Mouse (Mus musculus) liver, embryonic 14.5 days (tissue): ENCODE results near the gene Sinhcaf. TPM values are rescaled to one million over a fixed set of nuclear protein-coding genes. Genes with fewer than 3 reads are reported as not detected.
"Not testable (repeated sequence)": the region's sequence is repeated elsewhere in the genome, so short reads cannot be mapped to it uniquely, and the experiment has no call there.

ENCODE experiments used
- ATAC-seq: fragments of 200-750 bp; cut with Nextera tagmentation; 2 replicates; pipeline ENCODE4 v1.8.0; 2017; ENCODE audit warnings: moderate number of reproducible peaks, mild to moderate bottlenecking, moderate library complexity; ENCODE audit not compliant: insufficient read depth
- DNase-seq, 3 experiments: peaks; one replicate each; pipeline ENCODE4 v3.0.0-alpha.2; 2012 to 2013; ENCODE audit warnings: low read depth in 3 of 3, low spot score in 3 of 3
- H3K27ac ChIP-seq: fragments of 300-500 bp; sonication (generic); 2 replicates; pipeline ENCODE4 v1.5.1; 2014; ENCODE audit warnings: moderate library complexity, mild to moderate bottlenecking, control low read depth, inconsistent platforms
- H3K27me3 ChIP-seq: fragments of 300-500 bp; sonication (generic); 2 replicates; pipeline ENCODE4 v1.6.1; 2014; ENCODE audit warnings: mild to moderate bottlenecking, low read length, moderate library complexity; ENCODE audit not compliant: control insufficient read depth, insufficient read depth
- H3K36me3 ChIP-seq: fragments of 300-500 bp; sonication (generic); replicated peaks from 2 replicates; pipeline ENCODE4 v1.6.1; 2014; ENCODE audit warnings: low read depth; ENCODE audit not compliant: control insufficient read depth, insufficient read depth
- H3K4me1 ChIP-seq, 2 experiments: fragments of 200-500 bp in 1 of 2; fragments of 300-500 bp in 1 of 2; sonication (generic) in 1 of 2; replicated peaks; 2 replicates each; pipeline ENCODE4 v1.6.1; 2012 to 2014; ENCODE audit warnings: antibody characterized with exemption in 1 of 2, inconsistent platforms in 1 of 2, low read length in 1 of 2; ENCODE audit not compliant: control insufficient read depth in 2 of 2, insufficient read depth in 2 of 2
- H3K4me2 ChIP-seq: fragments of 300-500 bp; sonication (generic); 2 replicates; pipeline ENCODE4 v1.6.1; 2014; ENCODE audit warnings: low read depth, mild to moderate bottlenecking, control low read depth, moderate library complexity
- H3K4me3 ChIP-seq, 2 experiments: fragments of 200-500 bp in 1 of 2; fragments of 300-500 bp in 1 of 2; sonication (generic) in 1 of 2; 2 replicates each; pipeline ENCODE4 v1.5.1; 2012 to 2014; ENCODE audit warnings: low read depth in 2 of 2, low read length in 2 of 2, mild to moderate bottlenecking in 2 of 2, control low read depth in 1 of 2, inconsistent platforms in 1 of 2, moderate library complexity in 1 of 2; ENCODE audit not compliant: insufficient read depth in 1 of 2
- H3K9ac ChIP-seq: fragments of 300-500 bp; sonication (generic); replicated peaks from 2 replicates; pipeline ENCODE4 v1.6.1; 2014; ENCODE audit warnings: mild to moderate bottlenecking, control low read depth, moderate library complexity
- H3K9me3 ChIP-seq: fragments of 300-500 bp; sonication (generic); 2 replicates; pipeline ENCODE4 v1.6.1; 2016; ENCODE audit warnings: low read length, mixed read lengths; ENCODE audit not compliant: control insufficient read depth
- CTCF ChIP-seq: IDR thresholded peaks from 2 replicates; pipeline ENCODE4 v1.5.1; 2016; ENCODE audit warnings: antibody characterized with exemption, low read depth, control low read depth
- EP300 ChIP-seq: IDR thresholded peaks from 2 replicates; pipeline ENCODE4 v1.6.1; 2016; ENCODE audit warnings: antibody characterized with exemption, low read depth
- WGBS: fragments of 180-500 bp; shearing (Covaris S2); extraction: QIAGEN DNeasy Blood & Tissue Kit; methylation state at CpG from one replicate; pipeline ENCODE4 v1.1.7; 2014; ENCODE audit not compliant: insufficient replicate concordance; 5-methylcytosine and 5-hydroxymethylcytosine counted together
- polyA plus RNA-seq, 2 experiments: library from polyadenylated mRNA; depleted of rRNA in 1 of 2; stranded (reverse) in 1 of 2; unstranded in 1 of 2; fragments of >200 nt; fragmentation: Nextera tagmentation in 1 of 2; extraction: Ambion mirVana in 1 of 2; gene quantifications; 2 replicates each; pipeline versions ENCODE4 v1.2.1 to v1.2.3; 2012 to 2014

Sinhcaf gene
- polyA plus RNA-seq, 2 experiments = 7.5 to 15.1 TPM

DNA sequence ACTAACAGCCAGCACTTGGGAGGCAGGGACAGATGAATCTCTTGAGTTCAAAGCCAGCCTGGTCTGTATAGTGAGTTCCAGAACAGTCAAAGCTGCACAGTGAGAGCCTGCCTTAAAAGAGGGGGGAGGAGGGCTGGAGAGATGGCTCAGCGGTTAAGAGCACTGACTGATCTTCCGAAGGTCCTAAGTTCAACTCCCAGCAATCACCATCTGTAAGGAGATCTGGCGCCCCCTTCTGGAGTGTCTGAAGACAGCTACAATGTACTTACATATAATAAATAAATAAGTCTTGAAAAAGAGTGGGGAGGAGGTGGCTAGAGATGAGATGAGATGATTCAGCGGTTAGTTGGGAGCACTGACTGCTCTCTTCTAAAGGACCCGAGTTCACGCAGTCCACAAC is 15.0 kb downstream of the Sinhcaf start:
- H3K36me3 ChIP-seq = peaks cover 33% of the 10 kb centered on the region
- TF ChIP-seq EP300 = no peak
- TF ChIP-seq CTCF = peak; percentile 50
- no peak overlapping the region for H3K27ac ChIP-seq
- H3K9me3 ChIP-seq = no peaks in the 10 kb centered on the region
- ATAC-seq = no peak
- DNase-seq = peak in 1 of 3 experiments; percentile 19
- no peak overlapping the region for H3K4me2 ChIP-seq
- H3K4me3 ChIP-seq = no peak overlapping the region
- WGBS = 59% methylated on average over 6 of the region's 6 CpGs
- H3K27me3 ChIP-seq = no peaks in the 10 kb centered on the region
- H3K9ac ChIP-seq = no peak overlapping the region
- H3K4me1 ChIP-seq = peaks cover 0 to 5% of the 10 kb centered on the region in 2 experiments; a peak in 2 of 4 replicates

DNA sequence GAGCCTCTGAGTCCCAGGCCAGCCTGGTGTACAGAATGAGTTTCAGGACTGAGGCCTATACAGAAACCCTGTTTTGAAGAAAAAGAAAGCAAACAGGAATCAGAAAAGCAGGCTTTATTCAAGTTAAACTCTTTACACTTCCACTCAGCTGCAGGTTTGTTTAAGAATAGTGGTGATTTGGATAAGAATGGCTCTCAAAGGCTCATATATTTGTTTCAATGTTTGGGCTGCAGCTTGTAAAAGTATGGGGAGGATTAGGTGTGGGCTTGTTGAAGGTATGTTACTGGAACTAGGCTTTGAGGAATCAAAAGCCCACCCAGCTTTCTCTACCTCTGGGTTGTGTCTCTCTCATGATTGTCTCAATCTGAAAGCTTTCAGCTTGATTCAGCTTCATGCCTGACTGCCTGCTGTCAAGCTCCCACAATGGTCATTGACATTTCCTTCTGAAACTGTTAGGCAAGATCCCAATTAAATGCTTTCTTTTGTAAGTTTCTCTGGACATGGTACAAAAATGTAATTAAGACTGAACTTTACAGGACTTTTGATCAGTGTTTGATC is 27.3 kb downstream of the Sinhcaf start:
- DNase-seq = no peak
- Histone ChIP-seq H3K27ac (no peak overlapping the region), H3K27me3 (no peaks in the 10 kb centered on the region), H3K4me3 (no peak overlapping the region), H3K36me3 (no peaks in the 10 kb centered on the region), H3K4me2 (no peak overlapping the region), H3K9ac (no peak overlapping the region), H3K4me1 (no peaks in the 10 kb centered on the region), H3K9me3 (no peaks in the 10 kb centered on the region)
- no peak for ATAC-seq
- no peak for TF ChIP-seq CTCF
- TF ChIP-seq EP300 = no peak

DNA sequence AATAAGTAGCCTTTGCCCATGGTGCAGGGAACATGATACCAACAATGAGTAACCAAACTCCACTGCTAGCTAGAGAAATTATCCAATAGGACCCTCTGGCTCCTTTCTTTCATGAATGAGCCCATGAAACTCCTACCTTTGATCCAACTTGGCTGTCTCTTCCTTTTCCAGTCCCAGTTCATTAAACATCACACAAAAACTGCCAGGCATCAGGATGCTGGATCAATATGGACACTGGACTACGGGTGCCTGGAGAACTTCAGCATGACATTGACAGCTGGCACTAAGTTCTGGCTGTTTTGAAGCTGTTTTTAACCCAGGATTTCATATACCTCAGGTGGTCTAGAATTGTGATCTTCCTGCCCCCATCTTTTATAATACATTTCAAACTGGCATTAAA is 28.6 kb downstream of the Sinhcaf start:
- Histone ChIP-seq H3K4me3 (no peak overlapping the region), H3K4me2 (no peak overlapping the region), H3K27me3 (no peaks in the 10 kb centered on the region), H3K27ac (no peak overlapping the region), H3K36me3 (no peaks in the 10 kb centered on the region), H3K9ac (no peak overlapping the region), H3K9me3 (no peaks in the 10 kb centered on the region), H3K4me1 (no peaks in the 10 kb centered on the region)
- 56% methylated on average over 1 of the region's 1 CpGs for WGBS
- TF ChIP-seq EP300 = no peak
- no peak for TF ChIP-seq CTCF
- DNase-seq = no peak
- no peak for ATAC-seq

DNA sequence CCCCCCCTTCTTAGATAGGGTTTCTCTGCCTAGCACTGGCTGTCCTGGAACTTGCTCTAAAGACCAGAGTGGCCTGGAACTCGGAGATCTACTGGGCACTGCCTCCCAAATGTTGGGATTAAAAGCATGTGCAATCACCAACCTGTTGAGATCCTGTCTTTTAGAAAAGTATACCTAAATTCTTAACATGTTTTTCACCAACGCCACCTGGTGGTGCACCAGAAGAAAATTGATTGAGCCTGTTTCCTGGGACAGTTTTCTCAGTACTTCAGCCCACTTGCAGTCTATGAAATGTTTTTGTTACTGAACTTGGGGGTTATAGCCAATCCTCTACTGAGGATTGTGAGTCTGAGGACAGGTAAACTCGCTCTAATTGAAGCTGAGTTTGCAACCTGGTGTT is 29.4 kb downstream of the Sinhcaf start:
- Histone ChIP-seq H3K9ac (no peak overlapping the region), H3K4me2 (no peak overlapping the region), H3K4me1 (no peaks in the 10 kb centered on the region), H3K9me3 (no peaks in the 10 kb centered on the region), H3K36me3 (no peaks in the 10 kb centered on the region), H3K27me3 (no peaks in the 10 kb centered on the region), H3K4me3 (no peak overlapping the region), H3K27ac (no peak overlapping the region)
- TF ChIP-seq EP300 (no peak), CTCF (peak; percentile 48)
- 14% methylated on average over 3 of the region's 3 CpGs for WGBS
- no peak for ATAC-seq
- DNase-seq = no peak

DNA sequence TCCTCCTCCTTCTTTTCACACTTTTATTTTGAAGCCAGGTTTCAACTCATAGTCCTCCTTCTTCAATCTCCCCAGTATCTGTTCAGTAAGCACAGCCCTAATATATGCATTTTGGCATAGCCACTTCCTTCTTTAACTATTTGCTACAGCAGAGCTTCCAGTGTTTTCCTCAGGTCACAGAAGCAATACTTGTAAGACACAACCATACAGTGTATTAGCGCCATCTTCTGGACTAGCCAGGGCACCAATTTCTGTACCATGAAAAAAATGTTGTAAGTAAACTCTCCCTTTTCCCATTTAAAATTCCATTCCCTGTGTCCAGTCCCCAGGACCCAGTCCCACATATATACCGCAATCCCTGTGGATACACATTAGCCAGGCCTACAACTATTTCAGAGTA is 32.3 kb downstream of the Sinhcaf start:
- no peak overlapping the region for H3K9ac ChIP-seq
- H3K27ac ChIP-seq = no peak overlapping the region
- no peaks in the 10 kb centered on the region for H3K36me3 ChIP-seq
- H3K27me3 ChIP-seq = no peaks in the 10 kb centered on the region
- DNase-seq (peak; percentile 32 to 49 (median 44)), ATAC-seq (no peak)
- WGBS = 8% methylated on average over 2 of the region's 2 CpGs
- H3K9me3 ChIP-seq = no peaks in the 10 kb centered on the region
- H3K4me1 ChIP-seq = no peaks in the 10 kb centered on the region
- no peak overlapping the region for H3K4me2 ChIP-seq
- TF ChIP-seq EP300 = no peak
- peak; percentile 67 for TF ChIP-seq CTCF
- H3K4me3 ChIP-seq = no peak overlapping the region

DNA sequence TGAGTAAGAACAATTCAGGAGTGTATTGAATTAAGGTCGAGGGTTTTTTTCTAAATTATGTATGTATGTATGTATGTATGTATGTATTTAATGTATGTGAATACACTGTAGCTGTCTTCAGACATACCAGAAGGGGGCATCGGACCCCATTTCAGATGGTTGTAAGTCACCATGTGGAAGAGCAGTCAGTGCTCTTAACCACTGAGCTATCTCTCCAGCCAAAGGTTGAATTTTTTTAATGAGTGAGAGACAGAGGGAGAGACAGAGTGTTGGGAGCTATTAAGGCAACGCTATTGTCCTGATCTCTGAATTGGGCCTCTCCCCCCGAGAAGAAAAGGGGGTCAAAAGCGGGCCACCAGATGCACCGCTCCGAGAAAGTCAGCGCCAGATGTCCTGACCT is 34.4 kb downstream of the Sinhcaf start:
- not testable (repeated sequence) for H3K27ac ChIP-seq, H3K27me3 ChIP-seq, H3K4me1 ChIP-seq, H3K9me3 ChIP-seq, H3K4me3 ChIP-seq, DNase-seq, H3K9ac ChIP-seq, ATAC-seq, H3K36me3 ChIP-seq, H3K4me2 ChIP-seq
- 46% methylated on average over 7 of the region's 8 CpGs for WGBS
